Mouse (Mus musculus): Measurements from ENCODE around the gene Gipc2.

Gene Gipc2

DNA sequence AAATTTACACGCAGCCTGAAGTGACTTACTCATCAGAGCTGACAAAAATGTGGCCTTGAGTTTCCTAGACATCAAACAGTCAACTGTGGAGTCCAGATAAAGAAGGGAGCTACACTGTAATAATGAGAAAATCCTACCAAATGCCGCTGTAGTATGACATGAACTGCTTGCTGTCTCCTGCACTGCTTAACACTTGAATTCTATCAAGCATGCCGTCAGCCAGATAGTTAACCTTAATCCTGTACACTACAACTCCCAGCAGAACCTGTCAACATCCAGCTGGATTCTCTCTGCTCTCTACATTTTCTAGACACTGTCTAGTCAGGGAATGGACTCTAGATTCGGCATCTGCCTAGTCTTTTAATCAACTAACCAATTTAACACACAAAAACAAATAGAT, 23.3 kb upstream of the Gipc2 start:
- DNase-seq: no peak

- DNase-seq: no peak
Measured at GRCm38 (mm10) chr3:152186106-152186505, 20.1 kb upstream of the Gipc2 start.

DNA sequence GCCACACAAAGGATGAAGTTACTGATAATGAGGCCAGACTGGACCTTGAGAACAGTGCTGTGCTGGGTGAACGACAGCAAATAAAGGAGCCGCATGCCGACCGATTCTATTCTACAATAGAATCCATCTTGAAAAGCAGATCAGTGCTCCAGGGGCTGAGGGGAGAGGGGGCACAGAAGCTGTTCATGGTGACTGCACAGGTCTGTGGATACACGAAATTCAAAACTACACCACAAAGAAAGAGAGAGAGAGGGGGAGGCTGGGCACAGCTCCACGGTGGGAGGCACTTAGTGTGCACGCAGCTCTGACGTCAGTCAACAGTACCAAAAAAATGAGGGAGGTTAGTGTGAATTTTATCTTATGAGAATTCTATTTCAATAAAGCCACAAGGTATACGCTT, 17.5 kb upstream of the Gipc2 start:
- DNase-seq: no peak

- DNase-seq: no peak
Measured at GRCm38 (mm10) chr3:152180624-152181023, 14.6 kb upstream of the Gipc2 start.

- no peak for DNase-seq
Measured at GRCm38 (mm10) chr3:152179285-152179684, 13.3 kb upstream of the Gipc2 start.

DNA sequence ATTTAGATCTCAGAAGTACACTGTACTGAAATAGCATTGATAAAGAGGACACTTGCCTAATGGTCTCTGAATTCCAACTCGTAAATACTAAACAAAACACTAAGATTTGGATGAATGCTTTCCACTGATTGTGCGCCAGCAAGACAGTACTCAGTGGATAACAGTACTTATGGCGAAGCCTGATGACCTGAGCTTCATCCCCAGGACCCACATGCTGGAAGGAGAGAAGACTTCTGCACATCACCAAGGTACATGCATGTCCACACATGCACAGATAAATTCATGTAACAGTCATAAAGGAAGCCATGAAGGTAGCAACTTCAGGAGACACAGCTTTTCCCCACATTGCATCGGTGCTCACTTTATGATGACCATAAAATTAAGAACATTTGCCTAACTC, 12.8 kb upstream of the Gipc2 start:
- DNase-seq: no peak

DNA sequence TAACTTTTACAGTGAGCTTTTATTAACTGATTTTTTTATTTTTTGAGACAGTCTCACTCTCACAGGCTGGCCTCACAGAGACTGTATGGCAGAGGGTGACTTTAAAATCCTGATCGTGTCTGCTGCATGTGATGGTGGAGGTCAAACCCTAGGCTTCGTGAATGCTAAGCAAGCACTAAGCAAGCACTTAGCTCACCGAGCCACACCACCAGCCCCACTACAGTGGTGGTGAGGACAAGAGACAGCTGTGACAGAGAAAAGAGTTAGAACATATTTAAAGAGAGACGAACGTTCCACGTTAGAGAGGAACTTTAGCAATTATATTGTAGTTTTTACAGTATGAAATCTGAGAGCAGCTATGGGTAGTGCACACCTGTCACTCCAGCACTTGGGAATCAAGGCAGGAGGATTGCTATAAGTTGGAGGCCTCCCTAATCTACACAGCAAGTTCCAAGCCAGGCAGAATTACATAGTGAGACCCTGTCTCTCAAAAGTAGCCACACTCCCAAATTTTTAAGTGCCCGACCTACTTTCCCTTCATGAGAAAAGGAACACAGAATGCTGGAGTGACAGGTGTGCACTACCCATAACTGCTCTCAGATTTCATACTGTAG, 6.4 kb upstream of the Gipc2 start:
- DNase-seq: no peak

- DNase-seq: no peak
Measured at GRCm38 (mm10) chr3:152171862-152172261, 5.8 kb upstream of the Gipc2 start.

DNA sequence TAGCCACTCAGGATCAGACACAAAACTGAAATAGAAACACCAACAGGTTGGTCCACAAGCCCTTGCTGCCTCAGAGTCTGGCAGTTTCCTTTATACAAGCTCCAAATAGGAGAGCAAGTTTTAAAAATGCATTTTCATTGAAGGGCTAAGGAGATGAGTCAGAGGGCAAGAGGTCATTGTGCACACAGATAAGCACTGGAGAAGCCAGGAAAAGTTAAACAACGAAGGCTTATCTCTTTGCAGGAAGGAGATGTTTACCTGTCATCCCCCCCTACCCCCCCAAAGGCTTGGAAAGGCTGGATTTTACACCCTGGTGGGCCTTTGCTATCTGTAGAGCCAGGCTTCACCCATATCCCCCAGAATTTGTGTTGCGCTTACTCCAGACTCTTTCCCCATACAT, 5.2 kb upstream of the Gipc2 start:
- no peak for DNase-seq

DNA sequence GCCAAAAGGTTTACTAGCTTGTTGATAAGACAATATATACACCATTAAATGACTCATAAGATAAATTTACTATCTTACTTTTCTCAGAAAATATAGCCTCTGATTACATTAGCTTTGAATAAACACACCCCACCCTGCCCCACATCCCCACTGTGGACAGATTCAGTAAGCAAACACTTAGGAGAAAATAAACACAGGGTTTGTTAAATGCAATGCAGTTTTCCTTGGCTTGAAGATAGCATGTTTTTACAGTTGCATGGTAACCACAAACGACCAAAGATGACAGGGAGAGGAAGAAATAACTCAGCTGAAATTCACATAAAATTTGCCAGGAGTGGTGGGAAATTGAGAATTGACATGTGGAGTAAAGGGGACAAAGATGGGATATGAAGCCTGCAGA, 4.4 kb upstream of the Gipc2 start:
- no peak for DNase-seq

GRCm38 (mm10) chr3:152168007-152168406, 2.0 kb upstream of the Gipc2 start:
- no peak for DNase-seq

- DNase-seq: peak; percentile 19
Measured at GRCm38 (mm10) chr3:152166699-152167451, 845 bp upstream of the Gipc2 start.

- peak; percentile 50 for DNase-seq
Measured at GRCm38 (mm10) chr3:152165351-152166098, 505 bp downstream of the Gipc2 start.

GRCm38 (mm10) chr3:152165014-152165350, 1.0 kb downstream of the Gipc2 start:
- DNase-seq: no peak

DNA sequence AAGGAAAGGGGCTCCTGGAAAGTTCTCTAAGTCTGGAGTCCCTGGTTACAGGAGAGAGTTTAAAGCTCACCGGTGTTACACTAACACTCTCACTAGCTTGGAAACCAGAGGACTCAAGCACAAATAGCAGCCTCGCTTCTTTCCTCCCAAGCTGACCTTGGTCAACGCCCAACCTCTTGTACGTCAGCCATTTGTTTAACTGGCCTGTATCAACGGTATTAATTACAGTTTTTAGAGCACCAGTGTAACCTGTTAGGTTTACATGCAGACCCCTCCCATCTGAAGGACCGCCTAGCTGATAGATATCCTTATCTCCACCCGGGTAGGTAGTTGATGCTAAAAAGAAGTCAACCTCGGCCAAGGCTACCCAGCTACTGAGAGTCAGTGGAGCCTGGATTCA, 2.7 kb downstream of the Gipc2 start:
- DNase-seq: no peak

DNA sequence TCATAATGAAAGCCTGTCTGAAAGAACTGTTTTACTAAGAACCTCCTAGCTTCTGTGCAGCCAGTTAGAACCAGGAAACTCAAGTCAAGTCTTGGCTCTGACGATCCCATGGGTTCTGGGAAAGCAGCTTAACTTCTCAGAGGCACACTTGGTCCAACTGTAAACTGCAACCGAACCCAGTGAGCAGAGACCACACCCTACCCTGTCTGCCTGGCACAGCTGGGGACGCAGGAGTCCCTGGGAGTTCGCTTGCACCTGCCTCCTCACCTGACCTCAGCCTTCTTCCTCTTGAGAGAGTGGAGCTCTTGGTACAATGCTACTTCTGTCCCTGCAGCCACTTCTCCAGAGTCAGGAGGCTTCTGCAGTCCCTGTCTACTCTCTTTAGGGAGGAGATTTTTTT, 5.4 kb downstream of the Gipc2 start:
- no peak for DNase-seq

DNA sequence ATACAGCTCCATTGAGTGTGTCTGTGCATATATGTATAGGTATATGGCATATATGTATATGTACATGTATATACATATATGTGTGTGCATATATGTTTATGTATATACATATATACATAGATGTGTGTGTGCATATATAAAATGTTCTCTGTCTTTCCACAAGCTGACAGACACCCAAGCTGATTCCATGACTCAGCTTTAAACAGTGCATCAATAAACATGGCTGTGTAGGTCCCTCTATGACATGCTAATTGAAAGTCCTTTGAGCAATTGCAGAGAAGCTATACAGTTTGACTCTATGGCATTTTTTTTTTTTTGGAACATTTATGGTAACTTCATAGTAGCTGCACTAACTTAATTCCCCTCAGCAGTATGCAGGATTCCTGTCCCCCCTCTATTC, 6.7 kb downstream of the Gipc2 start:
- no peak for DNase-seq

DNA sequence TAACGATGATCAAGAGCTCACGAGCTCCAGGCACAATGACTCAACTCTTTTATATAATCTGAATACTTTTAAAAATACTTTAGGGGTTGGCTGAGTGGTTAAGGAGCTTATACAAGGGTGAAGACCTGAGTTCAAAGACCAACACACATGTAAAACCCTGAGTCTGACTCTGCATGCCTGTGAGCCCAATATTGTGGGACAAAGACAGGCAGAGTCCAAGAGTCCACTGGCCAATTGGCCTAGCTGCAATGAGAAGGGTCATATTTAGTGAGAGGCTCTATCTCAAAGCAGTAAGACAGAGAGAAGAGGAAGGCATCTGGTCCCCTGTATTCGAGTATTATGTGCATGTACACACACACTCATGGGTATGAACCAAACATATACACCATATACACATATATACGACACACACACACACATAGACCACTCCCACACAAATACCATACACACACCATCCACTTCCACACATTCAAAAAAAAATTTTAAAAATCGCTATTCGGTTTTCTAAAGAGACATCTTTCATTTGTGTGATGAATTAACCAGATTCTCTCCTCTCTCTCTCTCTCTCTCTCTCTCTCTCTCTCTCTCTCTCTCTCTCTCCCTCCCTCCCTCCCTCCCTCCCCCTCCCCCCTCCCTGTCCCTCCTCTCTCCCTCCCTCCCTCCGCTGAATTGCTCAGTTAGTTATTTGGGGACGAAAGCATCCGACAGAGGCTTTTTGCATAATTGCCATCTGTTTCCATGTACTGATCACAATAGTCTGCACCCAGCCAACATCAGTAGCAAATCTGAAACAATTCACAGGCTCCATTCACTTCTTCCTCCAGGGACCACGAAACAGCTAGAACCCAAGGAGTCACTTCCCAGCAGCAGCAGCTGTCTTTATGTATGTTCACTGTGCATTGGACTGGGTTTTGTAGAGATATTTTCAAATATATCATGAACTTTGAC, 7.4 kb downstream of the Gipc2 start:
- no peak for DNase-seq

GRCm38 (mm10) chr3:152156816-152157496, 9.1 kb downstream of the Gipc2 start:
- no peak for DNase-seq

DNA sequence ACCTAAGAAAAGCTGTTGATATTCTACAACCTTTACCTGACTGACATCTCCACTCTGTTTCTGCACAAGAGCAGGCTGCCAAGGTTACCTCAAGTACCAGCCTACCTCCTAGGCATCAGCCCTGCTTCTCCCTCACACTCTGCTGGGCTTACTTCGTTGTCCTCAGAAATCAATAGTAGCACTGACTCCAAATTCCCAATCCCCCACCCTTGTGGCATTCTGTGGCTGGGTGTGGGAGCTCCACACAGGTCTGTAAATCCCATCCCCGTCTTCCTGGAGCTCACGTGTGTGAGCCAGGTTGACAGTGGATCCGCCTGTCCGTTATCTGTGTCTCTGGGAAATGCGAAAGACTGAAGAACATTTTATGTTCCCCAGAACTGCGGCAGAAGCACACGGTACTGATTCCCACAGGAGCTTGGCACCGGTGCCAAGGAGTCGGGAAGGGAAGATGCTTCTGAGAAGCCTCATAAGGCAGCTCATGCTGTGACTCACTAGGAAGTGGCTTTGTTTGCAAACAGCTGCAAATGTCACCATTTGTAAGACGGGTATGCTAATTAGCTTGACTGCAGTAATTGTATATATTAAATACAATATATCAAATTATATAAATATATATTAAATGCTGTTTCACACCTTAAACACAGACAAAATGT, 10.6 kb downstream of the Gipc2 start:
- DNase-seq: peak; percentile 34

- no peak for DNase-seq
Measured at GRCm38 (mm10) chr3:152154095-152154494, 11.9 kb downstream of the Gipc2 start.

DNA sequence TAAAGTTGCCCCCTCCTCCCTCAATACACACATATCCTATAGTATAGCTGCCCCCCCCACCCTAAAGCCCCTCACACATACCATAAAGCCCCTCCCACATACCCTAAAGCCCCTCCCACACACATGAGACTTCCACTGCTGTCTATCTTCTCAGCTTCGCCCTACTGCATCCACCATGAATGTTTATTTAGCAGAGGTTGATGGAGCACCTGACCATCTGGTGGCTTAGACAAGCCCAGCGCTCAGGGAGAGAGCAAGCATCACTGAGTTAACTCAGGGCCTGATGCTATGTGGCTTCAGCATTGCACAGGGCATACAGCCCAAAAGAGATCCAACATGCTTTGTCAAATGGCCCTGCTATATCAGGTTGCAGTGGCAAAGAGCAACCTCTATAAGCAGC, 12.9 kb downstream of the Gipc2 start:
- DNase-seq: no peak
